Mouse (Mus musculus): ENCODE data around the gene Commd4. TPM values are rescaled to one million over a fixed set of nuclear protein-coding genes. Genes with fewer than 3 reads are reported as not detected.
A peak's percentile ranks its signal among the peaks of the same experiment; 100 is the strongest.
"Not testable (repeated sequence)": the region's sequence is repeated elsewhere in the genome, so short reads cannot be mapped to it uniquely, and the experiment has no call there.

Gene Commd4
- 164 and 191 TPM in 2 replicates for polyA plus RNA-seq (2014; fragmentation: Nextera tagmentation; extraction: Ambion mirVana)

GRCm38 (mm10) chr9:57158013-57158470 lies at the start of gene Commd4:
Commd4 (minus strand) TSS chr9:57158331.
- Histone ChIP-seq H3K4me2 (ENCODE audit: low read length) (peak within 1 kb of the TSS; percentile 65), H3K36me3 (ENCODE audit: control insufficient read depth, insufficient read depth, low read length) (0 out of 2 replicates have a peak, but pooled peaks cover 3% of the 10 kb centered on the region), H3K27me3 (replicated peaks; ENCODE audit: control insufficient read depth, insufficient read depth, low read length) (no peaks in the 10 kb centered on the region), H3K4me3 (ENCODE audit: low read depth, low read length) (peak within 1 kb of the TSS; percentile 60), H3K9me3 (replicated peaks; ENCODE audit: control insufficient read depth, low read length) (no peaks in the 10 kb centered on the region), H3K27ac (ENCODE audit: low read depth, low read length) (no peak within 1 kb of the TSS; the same call in 1 of the 2 replicates), H3K4me1 (ENCODE audit: control insufficient read depth, insufficient read depth, low read length) (peaks cover 6% of the 10 kb centered on the region; the same call in 1 of the 2 replicates), H3K9ac (ENCODE audit: low read length) (peak within 1 kb of the TSS; percentile 72)
- WGBS, result under 1% methylated on average over 24 of the region's 24 CpGs
- DNase-seq (ENCODE audit: low spot score), result peak; percentile 99
- peak; percentile 97 for ATAC-seq

- 61% methylated on average over 2 of the region's 2 CpGs for WGBS
- Histone ChIP-seq H3K36me3 (ENCODE audit: control insufficient read depth, insufficient read depth, low read length) (no peaks in the 10 kb centered on the region), H3K4me2 (ENCODE audit: low read length) (no peak overlapping the region), H3K27ac (ENCODE audit: low read depth, low read length) (no peak overlapping the region), H3K9ac (ENCODE audit: low read length) (no peak overlapping the region), H3K4me3 (ENCODE audit: low read depth, low read length) (no peak overlapping the region), H3K4me1 (ENCODE audit: control insufficient read depth, insufficient read depth, low read length) (no peaks in the 10 kb centered on the region), H3K27me3 (replicated peaks; ENCODE audit: control insufficient read depth, insufficient read depth, low read length) (no peaks in the 10 kb centered on the region), H3K9me3 (replicated peaks; ENCODE audit: control insufficient read depth, low read length) (no peaks in the 10 kb centered on the region)
- DNase-seq (ENCODE audit: low spot score) (no peak), ATAC-seq (no peak)
These were observed 48.8 kb upstream of the Commd4 start for GRCm38 (mm10) chr9:57206896-57207295.

GRCm38 (mm10) chr9:57203571-57203970 lies 45.4 kb upstream of the Commd4 start:
- H3K4me3 ChIP-seq (ENCODE audit: low read depth, low read length); H3K9me3 ChIP-seq (replicated peaks; ENCODE audit: control insufficient read depth, low read length); DNase-seq (ENCODE audit: low spot score); H3K4me1 ChIP-seq (ENCODE audit: control insufficient read depth, insufficient read depth, low read length); H3K27me3 ChIP-seq (replicated peaks; ENCODE audit: control insufficient read depth, insufficient read depth, low read length); H3K36me3 ChIP-seq (ENCODE audit: control insufficient read depth, insufficient read depth, low read length); H3K4me2 ChIP-seq (ENCODE audit: low read length); ATAC-seq; H3K9ac ChIP-seq (ENCODE audit: low read length); H3K27ac ChIP-seq (ENCODE audit: low read depth, low read length): not testable (repeated sequence)
- WGBS, result 90% methylated on average over 13 of the region's 13 CpGs

GRCm38 (mm10) chr9:57202981-57203380 lies 44.9 kb upstream of the Commd4 start:
- WGBS, result 74% methylated on average over 7 of the region's 7 CpGs
- DNase-seq (ENCODE audit: low spot score), result no peak
- no peaks in the 10 kb centered on the region for H3K4me1 ChIP-seq (ENCODE audit: control insufficient read depth, insufficient read depth, low read length)
- no peak overlapping the region for H3K27ac ChIP-seq (ENCODE audit: low read depth, low read length)
- no peaks in the 10 kb centered on the region for H3K27me3 ChIP-seq (replicated peaks; ENCODE audit: control insufficient read depth, insufficient read depth, low read length)
- no peaks in the 10 kb centered on the region for H3K9me3 ChIP-seq (replicated peaks; ENCODE audit: control insufficient read depth, low read length)
- H3K36me3 ChIP-seq (ENCODE audit: control insufficient read depth, insufficient read depth, low read length), result no peaks in the 10 kb centered on the region
- H3K4me2 ChIP-seq (ENCODE audit: low read length), result no peak overlapping the region
- H3K9ac ChIP-seq (ENCODE audit: low read length), result no peak overlapping the region
- H3K4me3 ChIP-seq (ENCODE audit: low read depth, low read length), result no peak overlapping the region
- ATAC-seq, result no peak

GRCm38 (mm10) chr9:57197414-57197813 lies 39.3 kb upstream of the Commd4 start:
- 75% methylated on average over 8 of the region's 8 CpGs for WGBS
- DNase-seq (ENCODE audit: low spot score), result no peak
- Histone ChIP-seq H3K9me3 (replicated peaks; ENCODE audit: control insufficient read depth, low read length) (no peaks in the 10 kb centered on the region), H3K9ac (ENCODE audit: low read length) (no peak overlapping the region), H3K27ac (ENCODE audit: low read depth, low read length) (no peak overlapping the region), H3K36me3 (ENCODE audit: control insufficient read depth, insufficient read depth, low read length) (no peaks in the 10 kb centered on the region), H3K27me3 (replicated peaks; ENCODE audit: control insufficient read depth, insufficient read depth, low read length) (no peaks in the 10 kb centered on the region), H3K4me2 (ENCODE audit: low read length) (no peak overlapping the region), H3K4me3 (ENCODE audit: low read depth, low read length) (no peak overlapping the region), H3K4me1 (ENCODE audit: control insufficient read depth, insufficient read depth, low read length) (no peaks in the 10 kb centered on the region)
- no peak for ATAC-seq

GRCm38 (mm10) chr9:57196708-57197107 lies 38.6 kb upstream of the Commd4 start:
- no peak overlapping the region for H3K9ac ChIP-seq (ENCODE audit: low read length)
- no peak overlapping the region for H3K4me3 ChIP-seq (ENCODE audit: low read depth, low read length)
- H3K36me3 ChIP-seq (ENCODE audit: control insufficient read depth, insufficient read depth, low read length), result no peaks in the 10 kb centered on the region
- H3K4me2 ChIP-seq (ENCODE audit: low read length), result no peak overlapping the region
- ATAC-seq (no peak), DNase-seq (ENCODE audit: low spot score) (peak; percentile 6)
- H3K27me3 ChIP-seq (replicated peaks; ENCODE audit: control insufficient read depth, insufficient read depth, low read length), result no peaks in the 10 kb centered on the region
- no peaks in the 10 kb centered on the region for H3K4me1 ChIP-seq (ENCODE audit: control insufficient read depth, insufficient read depth, low read length)
- H3K9me3 ChIP-seq (replicated peaks; ENCODE audit: control insufficient read depth, low read length), result no peaks in the 10 kb centered on the region
- WGBS, result 82% methylated on average over 3 of the region's 3 CpGs
- H3K27ac ChIP-seq (ENCODE audit: low read depth, low read length), result no peak overlapping the region

- no peaks in the 10 kb centered on the region for H3K4me1 ChIP-seq (ENCODE audit: control insufficient read depth, insufficient read depth, low read length)
- H3K4me2 ChIP-seq (ENCODE audit: low read length), result no peak overlapping the region
- no peaks in the 10 kb centered on the region for H3K9me3 ChIP-seq (replicated peaks; ENCODE audit: control insufficient read depth, low read length)
- ATAC-seq, result no peak
- H3K27ac ChIP-seq (ENCODE audit: low read depth, low read length), result no peak overlapping the region
- 83% methylated on average over 5 of the region's 5 CpGs for WGBS
- H3K27me3 ChIP-seq (replicated peaks; ENCODE audit: control insufficient read depth, insufficient read depth, low read length), result no peaks in the 10 kb centered on the region
- no peak for DNase-seq (ENCODE audit: low spot score)
- no peaks in the 10 kb centered on the region for H3K36me3 ChIP-seq (ENCODE audit: control insufficient read depth, insufficient read depth, low read length)
- no peak overlapping the region for H3K4me3 ChIP-seq (ENCODE audit: low read depth, low read length)
- no peak overlapping the region for H3K9ac ChIP-seq (ENCODE audit: low read length)
These were observed 10.3 kb upstream of the Commd4 start for GRCm38 (mm10) chr9:57168411-57168810.

GRCm38 (mm10) chr9:57166173-57166572 lies 8.0 kb upstream of the Commd4 start:
- Histone ChIP-seq H3K4me3 (ENCODE audit: low read depth, low read length) (no peak overlapping the region), H3K36me3 (ENCODE audit: control insufficient read depth, insufficient read depth, low read length) (no peaks in the 10 kb centered on the region), H3K27ac (ENCODE audit: low read depth, low read length) (no peak overlapping the region), H3K4me1 (ENCODE audit: control insufficient read depth, insufficient read depth, low read length) (no peaks in the 10 kb centered on the region), H3K9ac (ENCODE audit: low read length) (no peak overlapping the region), H3K27me3 (replicated peaks; ENCODE audit: control insufficient read depth, insufficient read depth, low read length) (no peaks in the 10 kb centered on the region), H3K9me3 (replicated peaks; ENCODE audit: control insufficient read depth, low read length) (no peaks in the 10 kb centered on the region), H3K4me2 (ENCODE audit: low read length) (no peak overlapping the region)
- no peak for DNase-seq (ENCODE audit: low spot score)
- WGBS, result 80% methylated on average over 2 of the region's 2 CpGs
- ATAC-seq, result no peak

GRCm38 (mm10) chr9:57163137-57163536 lies 5.0 kb upstream of the Commd4 start:
- 25% methylated on average over 2 of the region's 2 CpGs for WGBS
- H3K4me2 ChIP-seq (ENCODE audit: low read length), result no peak overlapping the region
- no peak overlapping the region for H3K4me3 ChIP-seq (ENCODE audit: low read depth, low read length)
- ATAC-seq, result no peak
- no peaks in the 10 kb centered on the region for H3K9me3 ChIP-seq (replicated peaks; ENCODE audit: control insufficient read depth, low read length)
- no peak for DNase-seq (ENCODE audit: low spot score)
- H3K36me3 ChIP-seq (ENCODE audit: control insufficient read depth, insufficient read depth, low read length), result no peaks in the 10 kb centered on the region
- no peak overlapping the region for H3K9ac ChIP-seq (ENCODE audit: low read length)
- no peaks in the 10 kb centered on the region for H3K4me1 ChIP-seq (ENCODE audit: control insufficient read depth, insufficient read depth, low read length)
- H3K27ac ChIP-seq (ENCODE audit: low read depth, low read length), result no peak overlapping the region
- no peaks in the 10 kb centered on the region for H3K27me3 ChIP-seq (replicated peaks; ENCODE audit: control insufficient read depth, insufficient read depth, low read length)

All from forebrain, embryonic 14.5 days (tissue).